In genomic region chr12:116433742-116434141, GRCm38 (mm10) we compare ENCODE assay signal across 13 mouse cellular contexts. TPM values are rescaled to one million over a fixed set of nuclear protein-coding genes. Genes with fewer than 3 reads are reported as not detected.
"Had no signal": no experiment of that assay in that cellular context is flagged by ENCODE, and none has a peak within 500 bp of the region (broad histone marks: within the 10 kb centered on the region; RNA-seq: fewer than 3 reads in every experiment).

No protein-coding gene starts in this region.

- H3K27ac ChIP-seq: intestine, embryonic 15.5 days; kidney, embryonic 15.5 days; limb, embryonic 15.5 days; midbrain, embryonic 12.5 days; stomach, postnatal 0 days had no signal

- H3K4me3 ChIP-seq: intestine, embryonic 15.5 days; kidney, embryonic 15.5 days; limb, embryonic 15.5 days; megakaryocyte, embryonic 14.5 days; midbrain, embryonic 12.5 days had no signal

- H3K27me3 ChIP-seq: intestine, embryonic 15.5 days; kidney, embryonic 15.5 days; limb, embryonic 15.5 days; megakaryocyte, embryonic 14.5 days; midbrain, embryonic 12.5 days had no signal

- H3K4me2 ChIP-seq: intestine, embryonic 15.5 days; kidney, embryonic 15.5 days; limb, embryonic 15.5 days; midbrain, embryonic 12.5 days had no signal

- DNase-seq: kidney, adult 2 months; kidney, postnatal 14 days; lung, adult 18-20 months; right cerebral cortex, adult 18-20 months; thymus, postnatal 14 days had no signal

- H3K9ac ChIP-seq: intestine, embryonic 15.5 days; kidney, embryonic 15.5 days; limb, embryonic 15.5 days; midbrain, embryonic 12.5 days had no signal

- H3K9me3 ChIP-seq: intestine, embryonic 15.5 days; kidney, embryonic 15.5 days; limb, embryonic 15.5 days; megakaryocyte, embryonic 14.5 days; midbrain, embryonic 12.5 days had no signal

- ATAC-seq: intestine, embryonic 15.5 days; midbrain, embryonic 16.5 days had no signal

- H3K4me1 ChIP-seq: intestine, embryonic 15.5 days; kidney, embryonic 15.5 days; limb, embryonic 15.5 days; midbrain, embryonic 12.5 days had no signal

RNA-seq across cellular contexts. Expression of gene Ptprn2, which starts 51.8 kb away (rescaled TPM):
- polyA plus RNA-seq: limb, embryonic 11.5 days had no signal
